Mouse (Mus musculus) neural tube, embryonic 14.5 days (tissue): ENCODE measurements around the gene Fbxl2. TPM values are rescaled to one million over a fixed set of nuclear protein-coding genes. Genes with fewer than 3 reads are reported as not detected.
A peak's percentile ranks its signal among the peaks of the same experiment; 100 is the strongest.

Source experiments
- ATAC-seq: fragments of 200-750 bp; cut with Nextera tagmentation; 2 replicates; pipeline ENCODE4 v1.8.0; 2017; ENCODE audit warnings: low read depth, mild to moderate bottlenecking, moderate TSS enrichment, moderate library complexity
- H3K27ac ChIP-seq: fragments of 300-500 bp; sonication (generic); 2 replicates; pipeline ENCODE4 v1.5.1; 2014; ENCODE audit warnings: low read depth, mild to moderate bottlenecking, control low read depth, low read length, moderate library complexity, mixed read lengths
- H3K27me3 ChIP-seq: fragments of 300-500 bp; sonication (generic); 2 replicates; pipeline ENCODE4 v1.6.1; 2014; ENCODE audit warnings: low read length; ENCODE audit not compliant: control insufficient read depth, insufficient read depth
- H3K36me3 ChIP-seq: fragments of 300-500 bp; sonication (generic); 2 replicates; pipeline ENCODE4 v1.6.1; 2014; ENCODE audit warnings: low read length, mixed read lengths; ENCODE audit not compliant: control insufficient read depth, insufficient read depth
- H3K4me1 ChIP-seq: fragments of 300-500 bp; sonication (generic); 2 replicates; pipeline ENCODE4 v1.6.1; 2014; ENCODE audit warnings: low read length; ENCODE audit not compliant: control insufficient read depth, insufficient read depth
- H3K4me2 ChIP-seq: fragments of 300-500 bp; sonication (generic); 2 replicates; pipeline ENCODE4 v1.6.1; 2014; ENCODE audit warnings: mild to moderate bottlenecking, low read depth, low read length, control low read depth
- H3K4me3 ChIP-seq: fragments of 300-500 bp; sonication (generic); 2 replicates; pipeline ENCODE4 v1.5.1; 2014; ENCODE audit warnings: low read depth, low read length, control low read depth, mixed read lengths
- H3K9ac ChIP-seq: fragments of 300-500 bp; sonication (generic); replicated peaks from 2 replicates; pipeline ENCODE4 v1.6.1; 2014; ENCODE audit warnings: low read depth, mild to moderate bottlenecking, control low read depth, low read length, mixed read lengths
- H3K9me3 ChIP-seq: fragments of 300-500 bp; sonication (generic); 2 replicates; pipeline ENCODE4 v1.6.1; 2016; ENCODE audit warnings: low read length; ENCODE audit not compliant: control insufficient read depth
- WGBS: fragments of 180-500 bp; shearing (Covaris S2); extraction: QIAGEN DNeasy Blood & Tissue Kit; methylation state at CpG from one replicate; pipeline ENCODE4 v1.1.7; 2014; 5-methylcytosine and 5-hydroxymethylcytosine counted together
- polyA plus RNA-seq: library from polyadenylated mRNA; unstranded; fragments of >200 nt; fragmentation: Nextera tagmentation; extraction: Ambion mirVana; gene quantifications from 2 replicates; pipeline ENCODE4 v1.2.1, GENCODE M21; 2014

Fbxl2 gene
- polyA plus RNA-seq, 1 experiment from 2014 or later = 26.2 TPM

- Histone ChIP-seq H3K4me3 (no peak overlapping the region), H3K4me1 (peaks cover 7% of the 10 kb centered on the region), H3K9me3 (no peaks in the 10 kb centered on the region), H3K36me3 (peaks cover 30% of the 10 kb centered on the region), H3K27me3 (no peaks in the 10 kb centered on the region), H3K27ac (peak overlapping the region; percentile 46; the same call in 1 of the 2 replicates), H3K4me2 (no peak overlapping the region), H3K9ac (no peak overlapping the region)
- WGBS = 38% methylated on average over 16 of the region's 16 CpGs
- ATAC-seq = peak; percentile 89
These were observed 64.7 kb downstream of the Fbxl2 start for GRCm38 (mm10) chr9:113981099-113981880.

DNA sequence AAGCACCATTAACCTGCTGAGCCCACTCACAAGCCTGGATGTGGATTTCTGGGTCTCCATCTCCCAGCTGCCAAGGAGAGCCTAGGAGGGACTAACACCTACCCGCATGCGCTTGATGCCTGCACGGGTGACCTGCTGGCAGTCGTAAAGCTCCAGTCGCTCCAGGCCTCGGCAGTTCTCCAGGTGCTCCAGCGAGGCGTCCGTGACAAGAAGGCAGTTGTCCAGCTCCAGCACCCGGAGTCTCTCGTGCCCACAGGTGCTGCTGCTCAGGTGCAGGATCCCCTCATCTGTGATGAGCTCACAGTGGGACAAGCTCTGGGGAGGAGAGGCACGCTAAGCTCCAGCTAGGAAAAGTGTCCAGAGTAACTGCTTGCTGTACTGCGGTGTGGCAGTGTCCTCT, 66.6 kb downstream of the Fbxl2 start:
- H3K9ac ChIP-seq = no peak overlapping the region
- H3K27ac ChIP-seq = no peak overlapping the region
- H3K4me3 ChIP-seq = no peak overlapping the region
- no peaks in the 10 kb centered on the region for H3K9me3 ChIP-seq
- WGBS = 90% methylated on average over 13 of the region's 13 CpGs
- H3K36me3 ChIP-seq = peaks cover 37% of the 10 kb centered on the region
- H3K27me3 ChIP-seq = no peaks in the 10 kb centered on the region
- peaks cover 7% of the 10 kb centered on the region for H3K4me1 ChIP-seq
- H3K4me2 ChIP-seq = no peak overlapping the region
- no peak for ATAC-seq

DNA sequence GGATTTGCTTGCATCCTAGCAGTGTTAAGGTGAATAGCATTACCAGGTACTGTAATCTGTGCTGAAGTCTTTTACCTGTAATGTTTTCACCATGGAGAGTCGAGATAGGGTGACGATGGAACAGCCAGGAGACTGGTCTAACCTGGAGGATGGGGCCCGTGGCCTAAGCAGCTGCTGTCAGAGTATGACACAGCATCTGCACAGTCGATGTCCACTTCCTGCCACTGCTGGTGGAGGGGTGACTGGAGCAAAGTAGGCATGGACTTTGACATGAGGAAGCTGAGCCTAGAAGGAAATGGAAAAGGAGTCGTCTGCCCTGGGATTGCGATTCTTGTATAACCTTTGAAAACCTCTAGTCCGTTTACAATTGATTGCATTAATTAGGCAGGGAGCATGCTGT, 67.3 kb downstream of the Fbxl2 start:
- H3K4me1 ChIP-seq = peaks cover 7% of the 10 kb centered on the region
- peaks cover 44% of the 10 kb centered on the region for H3K36me3 ChIP-seq
- no peak overlapping the region for H3K27ac ChIP-seq
- H3K9me3 ChIP-seq = no peaks in the 10 kb centered on the region
- ATAC-seq = no peak
- H3K4me3 ChIP-seq = no peak overlapping the region
- WGBS = 85% methylated on average over 7 of the region's 7 CpGs
- no peaks in the 10 kb centered on the region for H3K27me3 ChIP-seq
- no peak overlapping the region for H3K9ac ChIP-seq
- H3K4me2 ChIP-seq = no peak overlapping the region

- Histone ChIP-seq H3K4me1 (peaks cover 7% of the 10 kb centered on the region), H3K9me3 (no peaks in the 10 kb centered on the region), H3K9ac (no peak overlapping the region), H3K36me3 (peaks cover 50% of the 10 kb centered on the region), H3K27me3 (no peaks in the 10 kb centered on the region), H3K27ac (no peak overlapping the region), H3K4me3 (no peak overlapping the region), H3K4me2 (no peak overlapping the region)
- ATAC-seq = no peak
- WGBS = 85% methylated on average over 11 of the region's 11 CpGs
These were observed 68.7 kb downstream of the Fbxl2 start for GRCm38 (mm10) chr9:113977225-113977840.

DNA sequence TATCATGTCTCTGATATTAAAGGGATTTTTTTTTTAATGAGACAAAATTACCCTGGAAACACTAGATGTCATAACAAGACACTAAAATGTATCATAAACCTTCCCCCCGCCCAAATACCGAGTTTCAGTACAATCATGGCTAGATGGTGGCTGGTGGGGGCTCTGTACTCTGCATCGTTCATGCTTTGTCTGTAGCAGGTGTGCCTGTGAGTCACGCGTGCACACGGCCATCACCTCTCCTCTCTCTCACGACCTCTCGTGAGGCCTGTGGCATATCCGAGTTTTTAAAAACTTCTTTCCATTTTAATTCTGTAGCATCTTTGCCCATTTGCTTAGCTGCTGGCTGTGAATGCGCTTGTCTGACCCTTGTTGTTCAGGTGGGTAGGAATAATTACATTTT, 69.7 kb downstream of the Fbxl2 start:
- Histone ChIP-seq H3K27ac (no peak overlapping the region), H3K9ac (no peak overlapping the region), H3K27me3 (no peaks in the 10 kb centered on the region), H3K4me3 (no peak overlapping the region), H3K36me3 (peaks cover 50% of the 10 kb centered on the region), H3K9me3 (no peaks in the 10 kb centered on the region), H3K4me1 (peaks cover 4% of the 10 kb centered on the region), H3K4me2 (no peak overlapping the region)
- no peak for ATAC-seq
- WGBS = 92% methylated on average over 10 of the region's 10 CpGs

GRCm38 (mm10) chr9:113975442-113975841, 70.5 kb downstream of the Fbxl2 start:
- H3K27me3 ChIP-seq = no peaks in the 10 kb centered on the region
- 88% methylated on average over 7 of the region's 7 CpGs for WGBS
- ATAC-seq = no peak
- H3K27ac ChIP-seq = no peak overlapping the region
- no peak overlapping the region for H3K9ac ChIP-seq
- no peak overlapping the region for H3K4me3 ChIP-seq
- peaks cover 3% of the 10 kb centered on the region; the same call in 1 of the 2 replicates for H3K4me1 ChIP-seq
- H3K36me3 ChIP-seq = peaks cover 49% of the 10 kb centered on the region
- H3K9me3 ChIP-seq = no peaks in the 10 kb centered on the region
- H3K4me2 ChIP-seq = no peak overlapping the region

DNA sequence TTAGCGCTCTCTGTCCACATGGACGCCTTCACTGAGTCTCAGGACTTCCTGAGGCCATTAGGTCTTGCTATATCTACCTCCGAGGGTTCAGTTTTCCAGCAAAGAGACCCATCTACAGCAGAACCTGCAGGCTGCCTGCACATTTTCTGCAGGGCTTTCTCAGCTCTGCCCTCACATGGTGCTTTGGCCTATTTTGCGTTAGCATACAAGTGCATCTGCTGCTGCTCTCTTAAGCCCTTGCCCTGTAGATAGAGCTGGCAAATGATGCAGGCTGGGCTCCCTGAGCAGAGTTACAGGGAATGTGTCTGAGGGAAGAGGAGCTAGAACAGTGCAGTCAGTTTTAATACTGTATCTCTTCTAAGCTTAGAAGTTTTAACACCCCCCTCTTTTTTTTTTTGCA, 71.0 kb downstream of the Fbxl2 start:
- Histone ChIP-seq H3K4me1 (no peaks in the 10 kb centered on the region; the same call in 1 of the 2 replicates), H3K4me2 (no peak overlapping the region), H3K27me3 (no peaks in the 10 kb centered on the region), H3K36me3 (peaks cover 52% of the 10 kb centered on the region), H3K27ac (no peak overlapping the region), H3K9me3 (no peaks in the 10 kb centered on the region), H3K4me3 (no peak overlapping the region), H3K9ac (no peak overlapping the region)
- no peak for ATAC-seq
- WGBS = 88% methylated on average over 4 of the region's 4 CpGs

- no peaks in the 10 kb centered on the region for H3K4me1 ChIP-seq
- no peak overlapping the region for H3K27ac ChIP-seq
- H3K4me2 ChIP-seq = no peak overlapping the region
- 88% methylated on average over 4 of the region's 4 CpGs for WGBS
- no peaks in the 10 kb centered on the region for H3K27me3 ChIP-seq
- H3K36me3 ChIP-seq = peaks cover 54% of the 10 kb centered on the region
- H3K4me3 ChIP-seq = no peak overlapping the region
- H3K9ac ChIP-seq = no peak overlapping the region
- no peaks in the 10 kb centered on the region for H3K9me3 ChIP-seq
- ATAC-seq = no peak
These were observed 72.1 kb downstream of the Fbxl2 start for GRCm38 (mm10) chr9:113973857-113974256.

GRCm38 (mm10) chr9:113971615-113972014, 74.4 kb downstream of the Fbxl2 start:
- Histone ChIP-seq H3K4me2 (no peak overlapping the region), H3K36me3 (peaks cover 62% of the 10 kb centered on the region), H3K9ac (no peak overlapping the region), H3K4me1 (no peaks in the 10 kb centered on the region), H3K9me3 (no peaks in the 10 kb centered on the region), H3K4me3 (no peak overlapping the region), H3K27me3 (no peaks in the 10 kb centered on the region), H3K27ac (no peak overlapping the region)
- ATAC-seq = no peak
- WGBS = 83% methylated on average over 8 of the region's 8 CpGs
